Mouse (Mus musculus) limb, embryonic 15.5 days (tissue): ENCODE data around the gene Mrpl16. TPM values are rescaled to one million over a fixed set of nuclear protein-coding genes. Genes with fewer than 3 reads are reported as not detected.

ENCODE experiments used
- ATAC-seq: fragments of 200-750 bp; cut with Nextera tagmentation; 2 replicates; pipeline ENCODE4 v1.8.0; 2017; ENCODE audit warnings: low read depth, moderate TSS enrichment; ENCODE audit not compliant: insufficient number of reproducible peaks, low FRiP score, low TSS enrichment
- H3K27ac ChIP-seq: fragments of 300-500 bp; sonication (generic); 2 replicates; pipeline ENCODE4 v1.5.1; 2015; ENCODE audit warnings: moderate library complexity, mild to moderate bottlenecking, inconsistent platforms
- H3K27me3 ChIP-seq: fragments of 300-500 bp; sonication (generic); 2 replicates; pipeline ENCODE4 v1.6.1; 2015; ENCODE audit warnings: inconsistent platforms
- H3K36me3 ChIP-seq: fragments of 300-500 bp; sonication (generic); 2 replicates; pipeline ENCODE4 v1.6.1; 2015; ENCODE audit warnings: inconsistent platforms
- H3K4me1 ChIP-seq: fragments of 300-500 bp; sonication (generic); 2 replicates; pipeline ENCODE4 v1.6.1; 2015; ENCODE audit warnings: inconsistent platforms
- H3K4me2 ChIP-seq: fragments of 300-500 bp; sonication (generic); 2 replicates; pipeline ENCODE4 v1.6.1; 2015; ENCODE audit warnings: mild to moderate bottlenecking, inconsistent platforms
- H3K4me3 ChIP-seq: fragments of 300-500 bp; sonication (generic); 2 replicates; pipeline ENCODE4 v1.5.1; 2015; ENCODE audit warnings: mild to moderate bottlenecking, inconsistent platforms
- H3K9ac ChIP-seq: fragments of 300-500 bp; sonication (generic); 2 replicates; pipeline ENCODE4 v1.6.1; 2015; ENCODE audit warnings: inconsistent platforms
- H3K9me3 ChIP-seq: fragments of 300-500 bp; sonication (generic); 2 replicates; pipeline ENCODE4 v1.6.1; 2016; ENCODE audit warnings: inconsistent platforms
- WGBS: fragments of 180-500 bp; shearing (Covaris S2); methylation state at CpG from one replicate; pipeline ENCODE4 v1.1.7; 2015; 5-methylcytosine and 5-hydroxymethylcytosine counted together
- polyA plus RNA-seq: library from polyadenylated mRNA; unstranded; fragments of >200 nt; fragmentation: Nextera tagmentation; extraction: Ambion mirVana; gene quantifications from 2 replicates; pipeline ENCODE4 v1.2.1, GENCODE M21; 2015

Gene Mrpl16
- polyA plus RNA-seq = 38.9 and 40.1 TPM in 2 replicates

GRCm38 (mm10) chr19:11770205-11770892, at the start of gene Mrpl16:
Mrpl16 (plus strand) TSS chr19:11770391.
- H3K4me2 ChIP-seq = peak within 1 kb of the TSS; percentile 66
- peak within 1 kb of the TSS; percentile 56 for H3K9ac ChIP-seq
- ATAC-seq = peak; percentile 88
- H3K4me1 ChIP-seq = peaks cover 5% of the 10 kb centered on the region; the same call in 1 of the 2 replicates
- no peaks in the 10 kb centered on the region for H3K9me3 ChIP-seq
- WGBS = under 1% methylated on average over 30 of the region's 30 CpGs
- H3K4me3 ChIP-seq = peak within 1 kb of the TSS; percentile 64
- H3K27ac ChIP-seq = peak within 1 kb of the TSS; percentile 76
- H3K27me3 ChIP-seq = no peaks in the 10 kb centered on the region
- peaks cover 23% of the 10 kb centered on the region for H3K36me3 ChIP-seq

DNA sequence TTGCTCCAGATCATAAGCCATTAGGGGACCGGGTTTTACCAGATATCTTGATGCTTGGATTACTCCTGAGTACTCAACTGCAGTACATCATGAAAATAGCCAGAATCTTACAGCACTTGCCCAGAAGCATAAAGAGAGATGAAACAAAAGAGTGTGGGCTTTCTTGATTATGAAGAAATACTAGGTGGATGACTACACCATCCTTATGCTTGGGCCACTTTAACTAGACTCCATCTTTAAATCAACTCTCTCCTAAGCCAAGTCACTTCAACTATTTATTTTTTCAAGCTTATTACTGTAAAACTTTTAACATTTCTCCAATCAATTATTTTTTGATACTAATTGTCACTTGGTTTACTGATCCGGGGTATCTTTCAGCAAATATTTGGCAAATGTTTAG, 46.3 kb upstream of the Mrpl16 start:
- H3K27me3 ChIP-seq = no peaks in the 10 kb centered on the region
- no peak overlapping the region for H3K4me3 ChIP-seq
- no peaks in the 10 kb centered on the region for H3K9me3 ChIP-seq
- no peak overlapping the region for H3K4me2 ChIP-seq
- WGBS = 87% methylated on average over 2 of the region's 2 CpGs
- no peaks in the 10 kb centered on the region for H3K36me3 ChIP-seq
- H3K4me1 ChIP-seq = no peaks in the 10 kb centered on the region
- H3K27ac ChIP-seq = no peak overlapping the region
- H3K9ac ChIP-seq = no peak overlapping the region
- ATAC-seq = no peak

GRCm38 (mm10) chr19:11724275-11724674, 45.9 kb upstream of the Mrpl16 start:
- Histone ChIP-seq H3K9me3 (no peaks in the 10 kb centered on the region), H3K4me1 (no peaks in the 10 kb centered on the region), H3K4me2 (no peak overlapping the region), H3K27ac (no peak overlapping the region), H3K4me3 (no peak overlapping the region), H3K36me3 (no peaks in the 10 kb centered on the region), H3K27me3 (no peaks in the 10 kb centered on the region), H3K9ac (no peak overlapping the region)
- WGBS = 78% methylated on average over 6 of the region's 6 CpGs
- no peak for ATAC-seq

DNA sequence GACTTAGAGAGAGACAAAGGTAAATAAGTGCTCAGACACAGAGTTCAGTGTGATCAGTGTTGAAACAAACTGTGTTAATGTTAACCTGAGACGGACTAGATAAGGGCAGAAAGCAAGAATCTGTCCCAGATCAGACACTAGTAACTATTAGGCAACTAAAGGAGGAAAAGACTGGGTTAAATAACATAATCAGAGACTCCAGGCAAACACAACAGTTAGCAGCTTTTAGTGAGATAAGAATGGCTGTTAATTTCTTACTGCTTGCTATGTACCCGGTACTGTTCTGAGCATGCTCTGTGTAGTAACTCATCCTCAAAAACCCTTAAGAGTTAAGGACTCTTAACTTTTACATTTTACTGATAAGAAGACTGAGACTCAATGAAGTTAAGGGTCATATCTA, 44.3 kb upstream of the Mrpl16 start:
- no peak overlapping the region for H3K4me2 ChIP-seq
- no peaks in the 10 kb centered on the region for H3K27me3 ChIP-seq
- H3K27ac ChIP-seq = no peak overlapping the region
- WGBS = 80% methylated on average over 2 of the region's 2 CpGs
- no peaks in the 10 kb centered on the region for H3K36me3 ChIP-seq
- H3K4me1 ChIP-seq = no peaks in the 10 kb centered on the region
- no peaks in the 10 kb centered on the region for H3K9me3 ChIP-seq
- no peak overlapping the region for H3K4me3 ChIP-seq
- H3K9ac ChIP-seq = no peak overlapping the region
- no peak for ATAC-seq

DNA sequence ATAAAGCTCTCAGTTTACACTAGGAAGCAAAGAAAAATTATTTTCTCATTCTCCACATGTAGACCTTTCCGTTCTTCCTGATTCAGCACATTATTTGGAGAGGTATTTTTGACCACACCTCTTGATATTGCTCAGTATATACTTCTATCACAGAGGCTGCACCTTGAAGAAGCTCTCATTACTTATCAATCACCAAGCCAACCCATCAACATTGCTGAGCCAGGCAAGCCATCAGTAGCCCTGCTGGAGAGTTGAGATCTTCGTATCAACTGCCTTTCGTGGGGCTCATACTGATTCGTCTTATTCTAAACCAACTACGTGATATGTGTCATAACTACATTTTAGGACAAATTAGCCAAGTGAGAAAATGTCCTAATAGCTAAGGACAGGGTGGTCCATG, 42.9 kb upstream of the Mrpl16 start:
- Histone ChIP-seq H3K4me1 (no peaks in the 10 kb centered on the region), H3K36me3 (no peaks in the 10 kb centered on the region), H3K27ac (no peak overlapping the region), H3K9ac (no peak overlapping the region), H3K4me2 (no peak overlapping the region), H3K27me3 (no peaks in the 10 kb centered on the region), H3K9me3 (no peaks in the 10 kb centered on the region), H3K4me3 (no peak overlapping the region)
- 88% methylated on average over 5 of the region's 5 CpGs for WGBS
- ATAC-seq = no peak

DNA sequence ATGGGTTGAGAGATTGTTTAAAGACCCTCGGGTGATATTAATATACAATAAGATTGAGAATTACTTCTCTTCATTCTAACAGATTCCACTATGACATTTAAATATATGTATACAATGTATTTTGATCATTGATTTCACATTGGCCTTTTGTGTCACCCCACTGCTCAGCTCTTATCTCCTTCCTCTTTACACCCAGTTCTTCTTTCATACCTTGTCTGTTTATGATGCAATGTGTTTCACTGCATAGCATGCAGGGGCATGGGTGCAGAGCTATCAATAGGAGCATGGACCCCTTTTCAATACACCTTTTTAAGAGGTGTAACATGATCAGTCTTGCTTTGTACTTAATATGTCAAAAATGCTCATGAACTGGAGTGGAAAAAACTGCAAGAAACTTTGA, 39.9 kb upstream of the Mrpl16 start:
- Histone ChIP-seq H3K36me3 (no peaks in the 10 kb centered on the region), H3K27ac (no peak overlapping the region), H3K4me1 (no peaks in the 10 kb centered on the region), H3K27me3 (no peaks in the 10 kb centered on the region), H3K9ac (no peak overlapping the region), H3K4me3 (no peak overlapping the region), H3K9me3 (no peaks in the 10 kb centered on the region), H3K4me2 (no peak overlapping the region)
- no peak for ATAC-seq
- 64% methylated on average over 1 of the region's 1 CpGs for WGBS

- Histone ChIP-seq H3K36me3 (no peaks in the 10 kb centered on the region), H3K9me3 (no peaks in the 10 kb centered on the region), H3K9ac (no peak overlapping the region), H3K27ac (no peak overlapping the region), H3K4me2 (no peak overlapping the region), H3K4me1 (no peaks in the 10 kb centered on the region), H3K27me3 (no peaks in the 10 kb centered on the region), H3K4me3 (no peak overlapping the region)
- ATAC-seq = no peak
- 55% methylated on average over 1 of the region's 1 CpGs for WGBS
These were observed 33.7 kb upstream of the Mrpl16 start for GRCm38 (mm10) chr19:11736455-11736854.

DNA sequence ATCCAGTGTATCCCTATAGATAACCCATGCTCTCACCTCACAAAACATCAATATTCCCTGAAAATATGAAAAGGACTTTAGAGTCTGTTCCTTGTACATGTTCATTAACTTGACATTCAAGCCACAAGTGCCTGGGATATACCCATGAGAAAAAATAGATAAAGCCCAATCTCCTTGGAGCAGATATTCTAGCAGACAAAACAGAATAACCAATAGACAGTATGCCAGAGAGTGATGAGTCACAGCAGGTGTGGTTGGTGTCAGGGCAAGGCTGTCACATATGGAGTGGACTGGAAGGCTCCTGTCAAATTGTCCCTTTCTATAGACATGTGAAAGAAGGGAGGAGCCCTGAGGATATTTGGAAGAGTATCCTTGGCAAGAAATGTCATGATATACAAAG, 24.5 kb upstream of the Mrpl16 start:
- Histone ChIP-seq H3K27me3 (no peaks in the 10 kb centered on the region), H3K9me3 (no peaks in the 10 kb centered on the region), H3K27ac (no peak overlapping the region), H3K4me1 (no peaks in the 10 kb centered on the region), H3K9ac (no peak overlapping the region), H3K4me3 (no peak overlapping the region), H3K36me3 (no peaks in the 10 kb centered on the region), H3K4me2 (no peak overlapping the region)
- no peak for ATAC-seq

DNA sequence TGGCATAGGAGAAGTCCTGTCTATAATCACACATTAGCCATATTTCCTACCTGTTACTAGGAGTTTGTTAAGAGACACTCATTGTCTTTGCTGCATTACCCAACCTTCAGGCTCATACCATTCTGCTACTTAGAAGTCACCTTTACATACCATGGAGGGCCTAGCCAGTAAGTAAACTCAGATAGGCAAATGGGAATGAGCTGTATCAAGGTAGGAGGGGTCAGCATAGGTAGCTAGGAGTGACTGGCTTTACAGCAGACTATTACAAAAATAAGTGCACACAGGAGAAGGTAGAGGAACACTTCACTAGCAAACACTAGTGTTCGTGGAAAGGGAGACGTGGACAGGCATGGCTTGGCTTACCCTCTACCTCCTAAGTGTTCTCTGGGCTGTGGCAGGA, 22.9 kb upstream of the Mrpl16 start, which contains the start of gene Gif:
Gene Gif (plus strand): TSS at position 257 of the 400 bp plus-strand sequence.
- no peaks in the 10 kb centered on the region for H3K36me3 ChIP-seq
- 79% methylated on average over 2 of the region's 2 CpGs for WGBS

GRCm38 (mm10) chr19:11765059-11765458, 5.1 kb upstream of the Mrpl16 start:
- WGBS = 77% methylated on average over 3 of the region's 3 CpGs
- ATAC-seq = no peak

More for the DNA sequence above, 22.9 kb upstream of the Mrpl16 start, which contains the start of gene Gif:
- Histone ChIP-seq H3K4me1 (no peaks in the 10 kb centered on the region), H3K27ac (no peak within 1 kb of the TSS), H3K9me3 (no peaks in the 10 kb centered on the region), H3K27me3 (no peaks in the 10 kb centered on the region), H3K9ac (no peak within 1 kb of the TSS), H3K4me2 (no peak within 1 kb of the TSS), H3K4me3 (no peak within 1 kb of the TSS)
- ATAC-seq = no peak

DNA sequence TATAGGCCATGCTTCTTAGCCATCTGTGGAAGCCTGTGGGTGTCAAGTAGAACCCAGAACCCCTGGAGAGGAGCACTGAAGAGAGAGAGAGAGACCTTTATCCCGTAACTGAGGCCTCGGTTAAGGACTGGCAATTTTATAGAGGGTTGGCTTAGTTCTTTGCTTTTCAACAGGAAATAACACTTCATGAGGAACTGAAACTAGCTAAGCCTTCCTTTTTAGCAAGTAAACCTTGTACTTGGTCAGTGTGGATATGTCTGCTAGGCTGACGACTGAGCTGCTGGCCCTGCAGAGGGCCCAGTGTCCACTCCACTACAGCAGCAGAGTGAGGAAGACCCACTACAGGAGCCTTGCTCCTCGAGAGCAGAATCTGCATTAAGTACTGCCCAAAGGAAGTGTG, 3.8 kb upstream of the Mrpl16 start:
- Histone ChIP-seq H3K4me2 (no peak overlapping the region), H3K27me3 (no peaks in the 10 kb centered on the region), H3K4me1 (peaks cover 5% of the 10 kb centered on the region; the same call in 1 of the 2 replicates), H3K9me3 (no peaks in the 10 kb centered on the region), H3K4me3 (no peak overlapping the region), H3K36me3 (no peaks in the 10 kb centered on the region), H3K9ac (no peak overlapping the region), H3K27ac (no peak overlapping the region)
- ATAC-seq = no peak
- WGBS = 61% methylated on average over 4 of the region's 4 CpGs

More at GRCm38 (mm10) chr19:11765059-11765458, 5.1 kb upstream of the Mrpl16 start:
- Histone ChIP-seq H3K4me1 (no peaks in the 10 kb centered on the region), H3K4me3 (no peak overlapping the region), H3K4me2 (no peak overlapping the region), H3K9ac (no peak overlapping the region), H3K27ac (no peak overlapping the region), H3K9me3 (no peaks in the 10 kb centered on the region), H3K27me3 (no peaks in the 10 kb centered on the region), H3K36me3 (no peaks in the 10 kb centered on the region)

DNA sequence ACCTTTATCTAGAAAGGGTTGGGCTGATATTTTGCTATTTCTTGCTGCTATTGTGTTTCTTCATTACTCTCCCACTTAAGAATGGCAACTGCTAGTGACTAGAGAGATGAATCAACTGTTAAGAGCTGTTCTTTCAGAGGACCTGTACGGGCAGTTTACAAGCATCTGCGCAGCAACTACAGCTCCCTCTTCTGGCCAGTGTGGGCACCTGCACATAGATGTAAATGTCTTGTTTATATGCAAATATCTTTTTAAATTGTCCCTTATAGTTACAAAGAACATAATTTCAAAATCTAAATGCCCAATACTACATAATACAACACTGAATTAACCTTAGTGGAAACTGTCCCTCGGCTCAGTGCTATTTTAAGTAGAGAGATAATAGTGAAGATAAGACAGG, 2.0 kb upstream of the Mrpl16 start:
- Histone ChIP-seq H3K4me1 (peaks cover 5% of the 10 kb centered on the region; the same call in 1 of the 2 replicates), H3K27ac (no peak overlapping the region), H3K4me2 (no peak overlapping the region), H3K9ac (no peak overlapping the region), H3K9me3 (no peaks in the 10 kb centered on the region), H3K36me3 (peaks cover 8% of the 10 kb centered on the region; the same call in 1 of the 2 replicates), H3K27me3 (no peaks in the 10 kb centered on the region), H3K4me3 (no peak overlapping the region)
- no peak for ATAC-seq
- 15% methylated on average over 3 of the region's 3 CpGs for WGBS
